Mouse (Mus musculus) brain, embryonic 14.5 days (tissue): Measurements from ENCODE around the gene Gm20481.

Experiments used
- CTCF ChIP-seq: fragments of 200-500 bp; IDR thresholded peaks from 2 replicates; pipeline ENCODE4 v1.5.1; 2012; ENCODE audit warnings: inconsistent platforms, mild to moderate bottlenecking, moderate library complexity, borderline replicate concordance; ENCODE audit not compliant: insufficient read depth, insufficient read length; ENCODE audit errors: extremely low read depth
- POLR2A ChIP-seq: fragments of 200-500 bp; IDR thresholded peaks from 2 replicates; pipeline ENCODE4 v1.6.1; 2012; ENCODE audit warnings: mild to moderate bottlenecking, inconsistent platforms, borderline replicate concordance; ENCODE audit not compliant: poor library complexity, insufficient read depth, insufficient read length, severe bottlenecking; ENCODE audit errors: extremely low read depth

GRCm38 (mm10) chr17:34931735-34932098, 38.0 kb upstream of the Gm20481 start:
- TF ChIP-seq CTCF (no peak), POLR2A (no peak)
